Mouse (Mus musculus) liver, adult 2 months (tissue): ENCODE results near the gene Gm10644.

ENCODE experiments used
- CTCF ChIP-seq: fragments of 200-500 bp; IDR thresholded peaks from 2 replicates; pipeline ENCODE4 v1.5.1; 2011; ENCODE audit warnings: low read depth, low read length, control low read depth
- POLR2A ChIP-seq: fragments of 200-500 bp; IDR thresholded peaks from 2 replicates; pipeline ENCODE4 v1.6.1; 2011; ENCODE audit warnings: low read length, control low read depth; ENCODE audit not compliant: insufficient read depth; ENCODE audit errors: extremely low read depth

GRCm38 (mm10) chr8:83942446-83942845, 12.6 kb downstream of the Gm10644 start:
- TF ChIP-seq CTCF (no peak), POLR2A (no peak)
